Mouse (Mus musculus): ENCODE measurements around the gene Cfap299. TPM values are rescaled to one million over a fixed set of nuclear protein-coding genes. Genes with fewer than 3 reads are reported as not detected.
"Not testable (repeated sequence)": the region's sequence is repeated elsewhere in the genome, so short reads cannot be mapped to it uniquely, and the experiment has no call there.

Gene Cfap299
- total RNA-seq, 2 experiments from 2014 or later = not detected

- no peak for DNase-seq (ENCODE audit: low spot score in 2 of 2)
Observed at GRCm38 (mm10) chr5:98522270-98522977, 193.3 kb downstream of the Cfap299 start.

GRCm38 (mm10) chr5:98523050-98523449, 193.9 kb downstream of the Cfap299 start:
- no peak for DNase-seq (ENCODE audit: low spot score in 2 of 2)

- DNase-seq (ENCODE audit: low spot score in 2 of 2) = no peak
Observed at GRCm38 (mm10) chr5:98523783-98524182, 194.7 kb downstream of the Cfap299 start.

GRCm38 (mm10) chr5:98541333-98541732, 212.2 kb downstream of the Cfap299 start:
- DNase-seq (ENCODE audit: low spot score in 2 of 2) = no peak

GRCm38 (mm10) chr5:98550285-98550684, 221.2 kb downstream of the Cfap299 start:
- no peak for DNase-seq (ENCODE audit: low spot score in 2 of 2)

- DNase-seq (ENCODE audit: low spot score in 2 of 2) = no peak
Observed at GRCm38 (mm10) chr5:98550873-98551272, 221.8 kb downstream of the Cfap299 start.

- DNase-seq (ENCODE audit: low spot score in 2 of 2) = no peak
Observed at GRCm38 (mm10) chr5:98552395-98552794, 223.3 kb downstream of the Cfap299 start, which contains the start of gene Gm11111. Gene Gm11111 (plus strand): TSS chr5:98552695.

- DNase-seq (ENCODE audit: low spot score in 2 of 2) = no peak
Observed at GRCm38 (mm10) chr5:98552811-98553601, 223.9 kb downstream of the Cfap299 start.

GRCm38 (mm10) chr5:98561301-98561700, 232.2 kb downstream of the Cfap299 start:
- no peak for DNase-seq (ENCODE audit: low spot score in 2 of 2)

GRCm38 (mm10) chr5:98562806-98563205, 233.7 kb downstream of the Cfap299 start:
- DNase-seq (ENCODE audit: low spot score in 2 of 2) = no peak

- no peak for DNase-seq (ENCODE audit: low spot score in 2 of 2)
Observed at GRCm38 (mm10) chr5:98563801-98564200, 234.7 kb downstream of the Cfap299 start.

GRCm38 (mm10) chr5:98566461-98567193, 237.5 kb downstream of the Cfap299 start:
- DNase-seq (ENCODE audit: low spot score in 2 of 2) = no peak

- no peak for DNase-seq (ENCODE audit: low spot score in 2 of 2)
Observed at GRCm38 (mm10) chr5:98568481-98568880, 239.4 kb downstream of the Cfap299 start.

GRCm38 (mm10) chr5:98569029-98569513, 240.0 kb downstream of the Cfap299 start:
- no peak for DNase-seq (ENCODE audit: low spot score in 2 of 2)

- DNase-seq (ENCODE audit: low spot score in 2 of 2) = no peak
Observed at GRCm38 (mm10) chr5:98572392-98572791, 243.3 kb downstream of the Cfap299 start.

GRCm38 (mm10) chr5:98574711-98575470, 245.8 kb downstream of the Cfap299 start:
- no peak for DNase-seq (ENCODE audit: low spot score in 2 of 2)

- no peak for DNase-seq (ENCODE audit: low spot score in 2 of 2)
Observed at GRCm38 (mm10) chr5:98575471-98575834, 246.3 kb downstream of the Cfap299 start.

GRCm38 (mm10) chr5:98576538-98576937, 247.4 kb downstream of the Cfap299 start:
- DNase-seq (ENCODE audit: low spot score in 2 of 2) = not testable (repeated sequence)

- DNase-seq (ENCODE audit: low spot score in 2 of 2) = no peak
Observed at GRCm38 (mm10) chr5:98578398-98578797, 249.3 kb downstream of the Cfap299 start.

GRCm38 (mm10) chr5:98580811-98581210, 251.7 kb downstream of the Cfap299 start:
- no peak for DNase-seq (ENCODE audit: low spot score in 2 of 2)

- no peak for DNase-seq (ENCODE audit: low spot score in 2 of 2)
Observed at GRCm38 (mm10) chr5:98582051-98582450, 252.9 kb downstream of the Cfap299 start.

All from adrenal gland, postnatal 4 days (tissue).